Mouse (Mus musculus) heart, postnatal 0 days (tissue): Measurements from ENCODE around the gene Lig1.
"Not testable (repeated sequence)": the region's sequence is repeated elsewhere in the genome, so short reads cannot be mapped to it uniquely, and the experiment has no call there.

ENCODE experiments used
- CTCF ChIP-seq: IDR thresholded peaks from 2 replicates; pipeline ENCODE4 v1.5.1; 2016; ENCODE audit warnings: antibody characterized with exemption, control low read depth, low read depth
- EP300 ChIP-seq: IDR thresholded peaks from 2 replicates; pipeline ENCODE4 v1.6.1; 2016; ENCODE audit warnings: antibody characterized with exemption, low read depth

GRCm38 (mm10) chr7:13278957-13279356, 1.9 kb downstream of the Lig1 start:
- not testable (repeated sequence) for TF ChIP-seq CTCF, EP300
